Mouse (Mus musculus): ENCODE results near the gene Sez6l.

Gene Sez6l

GRCm38 (mm10) chr5:112535868-112536267, 41.1 kb downstream of the Sez6l start:
- no peak for DNase-seq (ENCODE audit: inconsistent age in 2 of 2, low spot score in 1 of 2)

DNA sequence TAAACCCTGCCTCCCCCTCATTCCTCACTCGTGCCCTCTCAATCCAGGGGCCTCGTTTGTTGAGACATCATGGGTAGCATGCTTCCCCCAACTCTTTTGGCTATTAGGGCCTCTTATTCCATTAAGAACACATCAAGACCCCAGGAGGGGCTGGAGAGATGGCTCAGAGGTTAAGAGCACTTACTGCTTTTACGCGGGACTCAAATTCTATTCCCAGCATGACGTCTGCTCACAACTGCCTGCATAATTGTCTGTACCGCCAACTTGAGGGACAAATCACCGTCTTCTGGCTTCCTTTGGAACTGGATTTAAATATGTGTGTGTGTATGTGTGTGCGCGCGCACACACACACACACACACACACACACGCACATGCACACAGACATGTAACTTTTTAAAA, 42.8 kb downstream of the Sez6l start:
- DNase-seq (ENCODE audit: inconsistent age in 2 of 2, low spot score in 1 of 2) = no peak

DNA sequence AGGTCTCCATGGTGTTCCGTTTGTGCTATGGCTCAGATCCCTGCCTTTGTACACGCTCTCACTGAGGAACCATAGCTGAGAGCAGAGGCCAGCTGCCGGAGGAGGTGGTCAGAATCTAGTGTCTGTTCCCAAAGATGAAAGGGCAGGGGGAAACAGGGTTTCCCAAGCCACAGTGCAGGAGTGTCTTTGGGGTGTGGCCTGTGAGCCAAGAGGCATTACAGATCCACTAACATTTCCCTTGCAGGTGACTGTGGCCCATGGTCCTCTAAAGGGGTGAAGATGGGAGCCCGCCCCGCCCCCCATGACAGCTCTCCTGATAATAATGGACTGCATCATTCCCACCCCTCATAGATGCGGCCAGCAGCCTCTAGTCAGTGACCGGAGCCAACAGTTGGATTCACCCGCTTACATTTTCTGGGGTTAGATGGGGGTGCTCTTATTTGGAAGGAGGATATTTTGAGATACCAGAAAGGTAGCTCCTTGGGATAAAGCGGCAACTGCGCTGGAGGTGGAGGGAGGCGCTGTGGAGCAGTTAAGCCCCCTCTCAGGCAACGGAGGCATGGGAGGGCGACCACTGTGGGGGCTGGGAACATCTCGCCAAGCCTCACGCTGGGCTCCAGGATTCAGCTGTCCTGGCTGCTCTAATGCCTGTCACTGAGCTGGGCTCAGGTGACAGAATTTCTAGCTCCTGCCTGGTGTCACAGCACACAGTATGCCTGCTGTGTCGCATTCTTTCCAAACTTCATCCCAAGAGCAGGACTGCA, 43.5 kb downstream of the Sez6l start:
- DNase-seq (ENCODE audit: inconsistent age in 2 of 2, low spot score in 1 of 2) = no peak

- DNase-seq (ENCODE audit: inconsistent age in 2 of 2, low spot score in 1 of 2) = no peak
Observed at GRCm38 (mm10) chr5:112532894-112533293, 44.1 kb downstream of the Sez6l start.

DNA sequence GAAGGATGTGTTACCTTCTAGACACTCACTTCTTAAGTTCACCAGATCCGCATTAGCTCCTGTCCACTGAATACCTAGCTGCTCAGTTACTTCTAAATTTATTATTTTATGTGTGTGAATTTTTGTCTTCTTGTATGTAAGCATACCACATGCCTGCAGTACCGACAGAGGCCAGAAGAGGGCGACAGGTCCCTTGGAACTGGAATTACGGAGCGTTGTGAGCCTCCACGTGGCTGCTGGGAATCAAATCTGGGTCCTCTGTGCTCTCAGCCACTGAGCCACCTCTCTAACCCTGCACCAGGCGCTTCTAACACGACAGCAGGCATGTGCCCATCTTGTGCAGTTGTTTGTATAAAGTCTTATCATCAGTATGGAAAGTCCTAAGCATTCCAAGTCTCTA, 44.8 kb downstream of the Sez6l start:
- DNase-seq (ENCODE audit: inconsistent age in 2 of 2, low spot score in 1 of 2) = no peak

DNA sequence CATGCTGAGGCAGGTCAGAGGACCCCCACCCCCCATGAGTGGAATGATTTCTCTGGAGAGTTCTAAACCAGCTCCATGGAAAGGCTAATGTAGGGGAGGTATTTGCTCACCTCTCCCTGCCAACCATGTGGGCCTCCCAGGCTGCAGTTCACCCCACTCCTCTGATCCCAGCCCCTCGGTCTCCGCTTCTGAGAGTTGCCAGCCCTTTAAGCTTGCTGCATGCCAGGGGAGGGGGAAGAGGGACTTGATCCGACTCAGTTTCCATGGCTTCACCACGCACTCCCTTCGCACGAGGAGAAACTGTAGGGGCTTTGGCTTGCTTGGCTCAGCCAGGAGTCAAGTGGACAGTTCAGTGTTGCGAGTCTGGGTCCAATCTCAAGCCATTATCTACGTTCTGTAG, 45.9 kb downstream of the Sez6l start:
- no peak for DNase-seq (ENCODE audit: inconsistent age in 2 of 2, low spot score in 1 of 2)

DNA sequence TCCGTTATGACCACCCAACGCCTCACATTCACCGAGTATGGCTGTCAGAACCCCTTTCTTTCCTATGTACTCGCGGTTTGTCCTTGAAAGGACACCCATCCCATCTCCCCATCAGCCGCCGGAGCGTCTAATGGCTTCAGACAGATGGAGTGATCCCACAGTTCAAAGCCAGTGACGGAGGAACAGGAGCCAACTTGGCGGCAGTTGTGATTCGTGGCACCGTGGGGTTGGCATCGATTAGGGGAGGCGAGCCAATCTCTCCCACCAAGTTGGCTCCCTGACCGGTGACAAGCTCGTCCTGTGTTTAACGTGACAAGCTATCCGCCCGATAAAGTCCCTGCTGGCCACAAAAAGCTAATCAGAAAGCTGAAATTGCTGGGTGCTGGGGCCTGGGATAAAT, 50.0 kb downstream of the Sez6l start:
- no peak for DNase-seq (ENCODE audit: inconsistent age in 2 of 2, low spot score in 1 of 2)

DNA sequence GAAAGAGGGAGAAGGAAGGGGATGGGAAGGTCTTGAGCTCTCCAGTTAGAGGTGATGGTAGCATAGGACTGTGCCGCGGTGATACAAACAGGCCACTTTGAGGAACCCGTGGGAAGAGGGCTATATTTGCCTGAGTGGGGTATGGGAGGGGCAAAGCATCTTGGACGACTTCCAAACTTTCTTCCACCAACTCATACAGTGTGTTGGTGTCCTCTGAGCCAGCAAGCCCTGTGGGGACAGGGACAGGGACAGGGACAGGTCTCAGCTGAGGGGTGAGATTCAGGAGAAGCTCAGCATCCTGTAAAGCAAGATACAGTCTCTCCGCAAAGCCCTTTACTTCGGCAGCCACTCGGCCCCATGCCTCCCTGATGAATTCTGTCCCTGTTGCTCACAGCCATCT, 50.5 kb downstream of the Sez6l start:
- no peak for DNase-seq (ENCODE audit: inconsistent age in 2 of 2, low spot score in 1 of 2)

GRCm38 (mm10) chr5:112525980-112526379, 51.0 kb downstream of the Sez6l start:
- no peak for DNase-seq (ENCODE audit: inconsistent age in 2 of 2, low spot score in 1 of 2)

- DNase-seq (ENCODE audit: inconsistent age in 2 of 2, low spot score in 1 of 2) = no peak
Observed at GRCm38 (mm10) chr5:112525271-112525670, 51.7 kb downstream of the Sez6l start.

- DNase-seq (ENCODE audit: inconsistent age in 2 of 2, low spot score in 1 of 2) = no peak
Observed at GRCm38 (mm10) chr5:112523796-112524195, 53.2 kb downstream of the Sez6l start.

DNA sequence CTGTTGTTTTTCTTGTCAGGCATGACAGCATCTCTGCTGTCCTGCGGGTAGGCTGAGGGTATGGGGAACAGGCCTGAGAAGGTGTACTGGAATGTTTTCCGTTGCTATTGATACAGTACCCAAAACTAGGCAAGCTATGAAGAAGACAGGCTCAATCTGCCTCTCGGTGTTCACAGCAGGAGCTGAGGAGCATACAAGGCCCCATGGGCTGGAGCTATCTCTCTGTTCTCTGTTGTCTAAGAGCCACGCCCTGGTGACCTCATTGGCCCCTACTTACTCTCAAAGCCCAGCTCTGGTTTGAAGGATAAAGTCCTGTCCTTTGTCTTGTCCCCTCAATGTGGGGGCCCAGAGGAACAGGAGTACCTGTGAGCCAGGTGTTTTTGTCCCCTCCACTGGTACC, 53.7 kb downstream of the Sez6l start:
- no peak for DNase-seq (ENCODE audit: inconsistent age in 2 of 2, low spot score in 1 of 2)

GRCm38 (mm10) chr5:112521703-112522527, 55.1 kb downstream of the Sez6l start:
- no peak for DNase-seq (ENCODE audit: inconsistent age in 2 of 2, low spot score in 1 of 2)

DNA sequence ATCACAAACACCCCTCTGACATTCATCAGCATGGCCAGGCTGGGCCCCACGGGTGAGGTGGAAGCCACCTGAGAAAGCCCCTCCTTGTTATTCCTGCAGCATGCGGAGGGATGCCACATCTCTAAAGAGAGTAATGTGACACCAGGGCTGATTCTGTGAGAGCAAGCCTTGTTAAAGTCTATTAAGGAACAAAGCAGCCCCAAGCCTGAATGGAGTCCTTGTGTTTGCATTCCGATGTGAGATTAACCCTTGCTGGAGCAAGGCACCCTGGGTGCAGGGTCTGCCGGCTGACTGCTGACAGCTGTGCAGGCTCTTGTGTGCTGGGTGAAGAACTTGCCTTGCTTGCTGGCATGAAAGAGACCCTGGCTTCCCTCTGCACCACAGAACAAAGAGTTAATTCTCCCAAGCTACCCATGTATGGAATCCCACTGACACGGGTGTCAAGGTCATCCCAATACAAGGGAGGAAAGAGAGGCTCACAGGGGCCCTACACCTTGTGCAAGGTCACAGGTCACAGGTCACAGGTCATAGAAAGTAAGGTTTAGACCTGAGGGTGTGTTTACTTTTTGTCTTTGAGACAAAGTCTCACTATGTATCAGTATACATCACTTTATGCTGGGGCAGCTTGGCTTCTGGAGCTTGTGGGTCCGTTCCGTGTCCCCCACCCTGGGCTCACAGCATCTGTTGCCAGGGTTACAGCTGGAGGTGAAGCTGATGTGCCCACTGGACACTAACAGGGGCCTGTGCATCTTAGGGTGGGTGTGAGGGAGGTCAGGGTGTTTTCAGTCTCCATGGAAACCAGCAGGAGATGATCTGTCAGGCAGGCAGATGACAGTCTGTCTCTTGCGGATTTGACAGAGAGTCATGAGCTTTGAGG, 55.9 kb downstream of the Sez6l start:
- no peak for DNase-seq (ENCODE audit: inconsistent age in 2 of 2, low spot score in 1 of 2)

DNA sequence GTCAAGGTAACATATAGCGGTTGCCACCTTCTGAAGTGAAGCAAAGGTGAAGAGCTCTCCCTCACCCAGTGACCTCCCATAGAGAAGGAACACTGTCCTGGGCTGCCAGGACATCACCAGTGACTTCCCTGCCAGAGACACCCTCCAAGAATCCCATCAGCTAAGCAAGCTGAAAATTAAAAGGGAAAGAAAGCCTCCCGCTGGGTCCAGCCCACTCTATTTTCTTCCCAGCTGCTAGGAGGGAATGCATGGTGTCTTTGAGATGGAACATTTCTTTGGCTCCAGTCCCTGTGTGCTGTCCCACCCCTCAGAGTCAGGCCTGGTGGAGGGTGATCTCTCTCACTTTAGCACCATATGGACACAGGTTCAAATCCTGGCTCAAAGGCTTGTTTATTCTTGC, 58.2 kb downstream of the Sez6l start:
- DNase-seq (ENCODE audit: inconsistent age in 2 of 2, low spot score in 1 of 2) = no peak

DNA sequence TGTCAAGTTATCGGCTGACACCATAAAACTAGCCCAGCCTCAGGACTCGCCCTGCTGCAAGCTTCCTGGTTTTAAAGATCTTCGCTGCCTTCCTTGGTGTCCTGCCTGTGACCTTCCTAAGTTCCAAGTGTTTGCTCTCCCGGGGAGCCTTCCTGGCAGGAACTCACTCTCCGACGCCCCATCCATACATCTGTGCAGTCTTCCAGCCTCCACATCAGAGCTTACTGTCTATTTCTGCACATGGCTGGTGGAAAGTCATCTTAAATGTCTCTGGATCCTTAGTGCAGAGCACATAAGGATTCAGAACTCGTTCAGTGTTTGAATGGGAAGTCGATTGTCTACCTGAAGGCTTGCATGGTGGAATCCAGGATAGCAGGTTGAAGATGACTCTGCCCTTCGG, 59.5 kb downstream of the Sez6l start:
- DNase-seq (ENCODE audit: inconsistent age in 2 of 2, low spot score in 1 of 2) = no peak

- DNase-seq (ENCODE audit: inconsistent age in 2 of 2, low spot score in 1 of 2) = no peak
Observed at GRCm38 (mm10) chr5:112516527-112516926, 60.5 kb downstream of the Sez6l start.

GRCm38 (mm10) chr5:112510351-112510750, 66.6 kb downstream of the Sez6l start:
- DNase-seq (ENCODE audit: inconsistent age in 2 of 2, low spot score in 1 of 2) = no peak

- DNase-seq (ENCODE audit: inconsistent age in 2 of 2, low spot score in 1 of 2) = no peak
Observed at GRCm38 (mm10) chr5:112509916-112510315, 67.1 kb downstream of the Sez6l start.

- DNase-seq (ENCODE audit: inconsistent age in 2 of 2, low spot score in 1 of 2) = no peak
Observed at GRCm38 (mm10) chr5:112505595-112505994, 71.4 kb downstream of the Sez6l start.

DNA sequence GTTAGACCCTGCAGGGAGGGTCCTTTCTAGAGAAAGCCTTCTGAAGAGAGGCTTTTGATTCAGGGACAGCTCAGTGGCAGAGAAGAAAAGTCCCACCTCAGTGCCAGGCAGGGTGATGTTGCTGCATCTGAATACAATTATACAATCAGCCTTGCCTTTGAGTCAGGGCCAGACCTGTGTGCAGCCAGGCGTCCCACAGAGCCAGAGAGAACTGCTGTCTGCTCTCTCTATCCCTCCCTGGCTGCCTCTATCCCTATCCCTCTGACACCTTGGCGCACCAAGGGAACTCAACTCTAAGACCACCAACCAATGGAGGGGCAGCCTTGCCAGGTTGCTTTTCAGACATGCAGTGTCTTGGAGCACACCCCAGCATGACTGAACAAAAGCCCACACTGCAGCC, 75.6 kb downstream of the Sez6l start:
- DNase-seq (ENCODE audit: inconsistent age in 2 of 2, low spot score in 1 of 2) = peak in 1 of 2 experiments; percentile 31

All from adrenal gland, adult (tissue).